Mouse (Mus musculus): ENCODE measurements around the gene Cdhr1.

Gene Cdhr1

GRCm38 (mm10) chr14:37068516-37068915 is 29.6 kb downstream of the Cdhr1 start:
- DNase-seq (ENCODE audit: low read depth), result no peak

GRCm38 (mm10) chr14:37067629-37068028 is 30.5 kb downstream of the Cdhr1 start, which contains the start of gene Lrit2:
Gene Lrit2 (plus strand): TSS chr14:37067929.
- no peak for DNase-seq (ENCODE audit: low read depth)

GRCm38 (mm10) chr14:37066636-37067035 is 31.5 kb downstream of the Cdhr1 start:
- no peak for DNase-seq (ENCODE audit: low read depth)

- DNase-seq (ENCODE audit: low read depth), result no peak
Measured at GRCm38 (mm10) chr14:37064849-37065248, 33.3 kb downstream of the Cdhr1 start.

- DNase-seq (ENCODE audit: low read depth), result no peak
Measured at GRCm38 (mm10) chr14:37048914-37049410, 49.2 kb downstream of the Cdhr1 start, which contains the start of gene Rgr. Gene Rgr (minus strand): TSS chr14:37048964.

- DNase-seq (ENCODE audit: low read depth), result no peak
Measured at GRCm38 (mm10) chr14:37034432-37034831, 63.7 kb downstream of the Cdhr1 start.

- DNase-seq (ENCODE audit: low read depth), result peak; percentile 71
Measured at GRCm38 (mm10) chr14:37033241-37033640, 64.9 kb downstream of the Cdhr1 start.

- no peak for DNase-seq (ENCODE audit: low read depth)
Measured at GRCm38 (mm10) chr14:37032481-37033104, 65.6 kb downstream of the Cdhr1 start.

- no peak for DNase-seq (ENCODE audit: low read depth)
Measured at GRCm38 (mm10) chr14:37028555-37028954, 69.6 kb downstream of the Cdhr1 start.

- DNase-seq (ENCODE audit: low read depth), result no peak
Measured at GRCm38 (mm10) chr14:37027951-37028350, 70.2 kb downstream of the Cdhr1 start.

Measured in naive thymus-derived CD4-positive, alpha-beta T cell, adult 2 months (primary cell).